Mouse (Mus musculus): ENCODE data around the gene Ccdc171.

- TF ChIP-seq CTCF (IDR thresholded peaks at IDR 0.05; ENCODE audit: low read depth, low read length) (no peak), POLR2A (IDR thresholded peaks at IDR 0.05; ENCODE audit: extremely low read depth, insufficient read depth, low read length) (no peak)
Measured at GRCm38 (mm10) chr4:83512217-83512616, 13.1 kb upstream of the Ccdc171 start.

Measured in liver, adult 2 months (tissue).